Mouse (Mus musculus) gastrocnemius, adult 2 months (tissue): ENCODE results near the gene Edem3. TPM values are rescaled to one million over a fixed set of nuclear protein-coding genes. Genes with fewer than 3 reads are reported as not detected.

Experiments
- DNase-seq: peaks from one replicate; pipeline ENCODE4 v3.0.0; 2022
- H3K27ac ChIP-seq: fragments of 200-600 bp; 2 replicates; pipeline ENCODE4 v1.8.1; 2022; ENCODE audit warnings: mild to moderate bottlenecking
- H3K4me3 ChIP-seq: fragments of 200-600 bp; 2 replicates; pipeline ENCODE4 v1.8.1; 2022; ENCODE audit warnings: mild to moderate bottlenecking, moderate library complexity
- CTCF ChIP-seq: fragments of 200-600 bp; IDR thresholded peaks from 2 replicates; pipeline ENCODE4 v1.8.1; 2022; ENCODE audit warnings: antibody characterized with exemption, mild to moderate bottlenecking, moderate library complexity
- intact Hi-C: fragments of 180-260 bp; cut with DNase I; formaldehyde crosslinking; loops from one replicate; pipeline ENCODE4 v1.15.1; 2025
- total RNA-seq, 2 experiments: library from RNA; stranded (reverse); gene quantifications; 2 replicates each; pipeline ENCODE4 v1.2.3; 2021

Gene Edem3
- total RNA-seq, 2 experiments from 2014 or later, result 21.1 to 23.6 TPM

- Histone ChIP-seq H3K27ac (peak overlapping the region; percentile 49), H3K4me3 (no peak overlapping the region)
- DNase-seq, result no peak
- intact Hi-C loops, result no loop called here
- no peak for TF ChIP-seq CTCF
Measured at GRCm38 (mm10) chr1:151863135-151863796, 108.1 kb downstream of the Edem3 start.

DNA sequence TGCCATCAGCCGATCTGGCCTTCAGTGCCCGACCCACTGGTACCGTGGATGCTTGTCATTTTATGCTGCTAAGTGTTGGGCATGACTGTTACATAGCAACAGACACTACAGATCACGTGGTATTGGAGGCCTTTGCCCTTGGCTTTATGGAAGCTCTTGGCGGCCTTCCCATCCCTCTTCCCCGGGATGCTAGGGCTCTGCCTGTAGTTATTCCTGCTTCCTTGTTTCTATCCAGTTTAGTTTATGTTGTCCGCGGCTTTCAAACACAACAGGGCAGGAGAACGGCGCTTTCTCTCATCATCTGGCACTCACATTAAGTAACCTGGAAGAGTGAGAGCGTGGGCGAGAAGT lies 108.6 kb downstream of the Edem3 start:
- DNase-seq, result peak; percentile 43
- peak overlapping the region; percentile 49 for H3K27ac ChIP-seq

GRCm38 (mm10) chr1:151864326-151864725 lies 109.2 kb downstream of the Edem3 start:
- Histone ChIP-seq H3K27ac (no peak overlapping the region), H3K4me3 (no peak overlapping the region)
- intact Hi-C loops, result no loop called here
- no peak for TF ChIP-seq CTCF
- no peak for DNase-seq

More for the DNA sequence above, 108.6 kb downstream of the Edem3 start:
- intact Hi-C loops, result no loop called here
- no peak overlapping the region for H3K4me3 ChIP-seq
- TF ChIP-seq CTCF, result no peak

Other genes with a start within 250 kb of the Edem3 start
- gene Fam129a, start 184.2 kb upstream of the Edem3 start, total RNA-seq, result 10 to 100 TPM in 1 of 2 experiments, 1 to 10 TPM in 1; 7.9 to 10.2 TPM